Mouse (Mus musculus): ENCODE measurements around the gene Lzts2. TPM values are rescaled to one million over a fixed set of nuclear protein-coding genes. Genes with fewer than 3 reads are reported as not detected.

Lzts2 gene
- polyA plus RNA-seq, 1 experiment from 2014 or later = 90.8 TPM

DNA sequence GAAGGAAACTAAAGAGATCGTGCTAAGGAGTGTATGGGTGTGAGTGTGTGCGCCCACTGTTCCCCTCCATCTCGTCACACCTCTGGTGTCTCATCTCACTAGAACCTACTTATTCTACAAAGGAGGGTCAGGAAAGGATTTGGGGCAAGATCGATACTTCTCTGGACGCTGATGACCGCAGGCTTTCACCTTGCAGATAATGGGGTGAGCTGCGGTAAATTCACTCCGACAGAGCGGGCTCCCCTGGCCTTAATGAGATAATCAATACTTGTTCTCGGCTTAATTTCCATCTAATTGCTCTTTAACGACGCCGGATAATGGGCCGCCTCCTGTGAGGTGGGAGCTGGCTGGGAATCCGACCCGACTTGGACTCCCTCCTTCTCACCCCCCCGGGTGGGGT is 53.0 kb downstream of the Lzts2 start:
- Histone ChIP-seq H3K36me3 (no peaks in the 10 kb centered on the region), H3K4me1 (peaks cover 9% of the 10 kb centered on the region; the same call in 1 of the 2 replicates), H3K27ac (no peak overlapping the region), H3K27me3 (ENCODE audit: low read depth, poor library complexity, severe bottlenecking) (peaks cover 90% of the 10 kb centered on the region), H3K9me3 (replicated peaks) (no peaks in the 10 kb centered on the region), H3K4me3 (no peak overlapping the region)
- 29% methylated on average over 17 of the region's 17 CpGs for WGBS
- no peak for DNase-seq (ENCODE audit: low spot score)

DNA sequence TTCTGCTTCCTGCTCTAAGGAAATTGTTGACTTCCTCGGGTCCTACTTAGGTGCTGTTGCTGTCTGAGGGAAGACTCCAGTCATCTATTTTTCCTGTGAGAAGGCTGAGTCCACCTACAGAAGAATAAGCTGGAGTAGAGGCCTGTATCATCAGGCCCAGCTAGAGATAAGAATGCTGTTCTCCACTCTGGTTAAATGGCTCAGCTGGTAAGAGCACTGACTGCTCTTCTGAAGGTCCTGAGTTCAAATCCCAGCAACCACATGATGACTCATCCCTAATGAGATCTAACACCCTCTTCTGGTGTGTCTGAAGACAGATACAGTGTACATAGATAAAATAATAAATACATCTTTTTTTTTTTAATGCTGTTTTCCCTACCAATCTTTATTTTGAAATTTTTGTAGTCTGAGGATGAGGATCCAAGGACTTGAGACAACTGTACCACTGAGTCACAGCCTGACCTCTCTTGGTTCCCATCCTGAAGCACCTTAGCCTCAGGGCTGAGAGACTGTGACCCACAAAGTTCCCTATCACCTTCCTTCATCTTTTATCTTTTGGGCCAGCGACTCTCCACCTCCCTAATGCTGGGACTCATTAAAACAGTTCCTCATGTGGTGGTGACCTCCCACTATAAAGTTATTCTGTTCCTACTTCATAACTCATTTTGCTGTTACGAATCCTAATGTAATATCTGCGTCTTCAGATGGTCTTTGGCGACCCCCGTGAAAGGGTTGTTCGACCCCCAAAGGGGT is 53.7 kb downstream of the Lzts2 start:
- H3K27ac ChIP-seq = no peak overlapping the region
- WGBS = 82% methylated on average over 7 of the region's 7 CpGs
- peaks cover 9% of the 10 kb centered on the region; the same call in 1 of the 2 replicates for H3K4me1 ChIP-seq
- no peaks in the 10 kb centered on the region for H3K9me3 ChIP-seq (replicated peaks)
- no peak for DNase-seq (ENCODE audit: low spot score)
- H3K27me3 ChIP-seq (ENCODE audit: low read depth, poor library complexity, severe bottlenecking) = peaks cover 94% of the 10 kb centered on the region
- H3K4me3 ChIP-seq = no peak overlapping the region
- H3K36me3 ChIP-seq = no peaks in the 10 kb centered on the region

DNA sequence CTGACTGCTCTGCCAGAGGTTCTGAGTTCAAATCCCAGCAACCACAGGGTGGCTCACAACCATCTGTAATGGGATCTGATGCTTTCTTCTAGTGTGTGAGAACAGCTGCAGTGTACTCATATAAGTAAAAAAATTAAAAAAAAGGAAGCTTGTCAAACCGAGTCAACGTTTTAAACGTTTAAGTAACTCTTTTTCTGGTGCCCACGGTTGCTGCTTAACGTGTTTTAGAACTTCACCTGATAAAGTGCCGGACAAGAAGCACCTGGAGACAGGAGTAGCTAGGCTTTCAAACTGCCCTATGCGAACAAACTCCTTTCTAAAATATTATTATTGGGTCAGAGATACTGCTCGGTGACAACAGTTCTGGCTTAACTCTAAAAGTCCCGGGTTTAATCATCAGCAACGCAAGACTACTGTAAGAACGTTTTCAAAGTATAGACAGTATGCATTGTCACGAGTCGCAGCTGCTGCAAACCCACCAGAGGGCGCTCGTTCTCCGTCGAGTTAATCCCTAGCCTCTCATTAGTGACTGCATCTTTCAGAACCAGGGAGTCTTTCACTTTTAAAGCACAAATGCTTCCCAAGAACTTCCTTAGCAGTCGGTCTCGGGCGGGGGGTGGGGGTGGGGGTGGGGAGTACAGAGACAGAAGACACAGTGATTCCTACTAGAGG is 59.8 kb downstream of the Lzts2 start:
- peak overlapping the region; percentile 71 for H3K4me3 ChIP-seq
- peaks cover 83% of the 10 kb centered on the region for H3K27me3 ChIP-seq (ENCODE audit: low read depth, poor library complexity, severe bottlenecking)
- H3K9me3 ChIP-seq (replicated peaks) = no peaks in the 10 kb centered on the region
- H3K27ac ChIP-seq = peak overlapping the region; percentile 92
- 11% methylated on average over 20 of the region's 20 CpGs for WGBS
- peaks cover 39% of the 10 kb centered on the region for H3K4me1 ChIP-seq
- H3K36me3 ChIP-seq = no peaks in the 10 kb centered on the region
- peak; percentile 94 for DNase-seq (ENCODE audit: low spot score)

DNA sequence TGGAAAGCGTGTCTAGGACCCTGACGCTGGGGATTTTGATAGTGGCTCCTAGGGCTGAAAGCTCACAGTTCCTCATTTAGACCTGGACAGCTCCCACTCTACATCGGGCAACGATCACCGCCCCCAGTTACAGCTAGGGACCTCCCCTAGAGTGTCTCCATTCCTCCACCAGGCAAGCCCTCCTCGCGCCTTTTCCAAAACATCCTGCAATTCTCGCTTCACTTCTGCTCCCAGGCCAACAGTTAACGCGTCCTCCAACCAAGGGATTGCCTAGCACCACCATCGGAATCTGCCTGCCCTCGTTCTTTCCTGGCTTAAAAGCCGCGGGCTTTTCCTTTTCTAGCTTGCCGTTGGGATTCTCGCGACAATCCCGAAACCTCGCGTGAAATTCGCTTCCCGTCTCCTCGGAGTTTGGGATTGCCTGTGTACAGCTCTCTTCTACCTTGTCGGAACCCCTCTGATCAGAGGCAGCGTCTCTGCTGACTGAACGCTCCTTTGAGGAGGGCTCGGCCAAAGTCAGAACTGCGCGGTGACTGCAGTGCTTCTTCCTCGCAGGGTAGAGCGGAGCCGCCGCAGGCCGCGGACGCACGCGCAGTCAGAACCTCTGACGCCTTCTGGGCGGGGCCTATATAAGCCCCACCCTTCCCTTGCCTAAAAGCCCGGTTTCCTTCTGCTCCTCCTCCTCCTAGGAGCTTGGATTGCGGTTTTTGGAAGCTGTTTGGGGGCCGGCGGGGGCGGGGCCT is 60.5 kb downstream of the Lzts2 start, which contains the start of gene Kazald1:
Kazald1 (plus strand) TSS at position 662 of the 743 bp plus-strand sequence.
- Histone ChIP-seq H3K27ac (peak within 1 kb of the TSS; percentile 92), H3K27me3 (ENCODE audit: low read depth, poor library complexity, severe bottlenecking) (peaks cover 83% of the 10 kb centered on the region), H3K4me1 (peaks cover 46% of the 10 kb centered on the region), H3K36me3 (no peaks in the 10 kb centered on the region), H3K9me3 (replicated peaks) (no peaks in the 10 kb centered on the region), H3K4me3 (peak within 1 kb of the TSS; percentile 71)
- peak; percentile 93 for DNase-seq (ENCODE audit: low spot score)
- WGBS = under 1% methylated on average over 45 of the region's 45 CpGs

DNA sequence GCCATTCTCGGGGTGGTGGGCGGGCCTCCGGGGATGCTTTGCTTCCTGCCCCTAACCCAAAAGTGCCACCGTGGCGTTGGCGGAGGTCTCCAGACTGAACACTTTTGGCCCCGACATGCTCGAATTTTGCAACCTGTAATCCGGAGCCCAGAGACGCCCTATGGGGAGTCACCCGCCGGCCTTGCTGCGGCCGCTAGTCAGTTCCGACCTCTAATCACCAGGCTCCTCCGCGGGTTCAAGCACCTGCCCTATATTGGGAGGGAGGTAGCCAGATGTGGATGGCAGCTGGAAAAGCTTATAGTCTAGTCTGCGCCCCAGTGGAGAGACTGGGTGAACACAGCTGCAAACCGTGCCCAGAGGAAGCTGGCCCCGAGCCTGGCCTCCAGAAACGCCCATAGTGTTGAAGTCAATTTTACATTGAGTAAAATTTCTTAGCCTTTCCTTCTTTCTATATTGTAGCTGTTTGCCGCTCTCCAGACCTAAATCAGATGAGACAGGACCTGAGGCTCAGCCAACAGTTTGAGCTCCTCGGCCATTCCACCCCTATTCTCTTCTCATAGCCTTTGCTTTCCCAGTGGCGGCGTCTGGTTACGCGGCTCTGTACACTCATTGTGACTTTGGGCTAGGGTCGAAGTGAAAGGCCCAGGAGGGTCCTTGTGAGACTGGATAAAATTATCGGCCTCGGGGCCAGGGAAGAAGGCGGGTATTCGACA is 61.3 kb downstream of the Lzts2 start:
- no peak for DNase-seq (ENCODE audit: low spot score)
- peak overlapping the region; percentile 71 for H3K4me3 ChIP-seq
- 2% methylated on average over 32 of the region's 32 CpGs for WGBS
- H3K27ac ChIP-seq = peak overlapping the region; percentile 92
- H3K9me3 ChIP-seq (replicated peaks) = no peaks in the 10 kb centered on the region
- H3K4me1 ChIP-seq = peaks cover 53% of the 10 kb centered on the region
- peaks cover 83% of the 10 kb centered on the region for H3K27me3 ChIP-seq (ENCODE audit: low read depth, poor library complexity, severe bottlenecking)
- no peaks in the 10 kb centered on the region for H3K36me3 ChIP-seq

DNA sequence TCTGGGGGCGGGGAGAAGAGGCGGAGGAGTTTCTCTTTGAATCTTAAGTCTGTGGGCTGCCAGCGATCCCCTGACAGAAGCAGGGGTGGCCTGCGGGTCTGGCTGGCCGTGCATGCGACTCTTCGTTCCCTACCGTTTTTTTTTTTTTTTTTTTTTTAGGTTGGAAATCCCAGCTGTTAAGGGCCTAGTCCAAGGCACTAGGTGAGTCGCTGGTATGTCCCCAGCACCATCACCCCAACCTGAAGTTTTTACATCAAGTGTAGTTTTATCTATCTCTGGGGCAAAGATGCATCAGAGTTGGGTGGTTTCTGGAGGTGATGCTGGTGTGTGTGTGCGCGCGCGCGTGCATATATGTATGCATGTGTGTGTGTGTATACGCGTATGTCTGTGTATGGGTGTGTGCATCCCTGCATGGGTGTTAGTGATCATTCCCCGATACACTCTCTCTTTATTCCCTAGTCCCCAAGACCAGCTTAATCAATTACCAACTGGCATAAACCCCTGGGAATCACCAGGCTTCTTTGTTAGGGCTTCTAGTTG is 61.9 kb downstream of the Lzts2 start:
- Histone ChIP-seq H3K4me3 (peak overlapping the region; percentile 71), H3K36me3 (no peaks in the 10 kb centered on the region), H3K27me3 (ENCODE audit: low read depth, poor library complexity, severe bottlenecking) (peaks cover 83% of the 10 kb centered on the region), H3K27ac (no peak overlapping the region), H3K4me1 (peaks cover 60% of the 10 kb centered on the region), H3K9me3 (replicated peaks) (no peaks in the 10 kb centered on the region)
- 6% methylated on average over 17 of the region's 17 CpGs for WGBS
- DNase-seq (ENCODE audit: low spot score) = no peak

Other genes starting within 250 kb of the Lzts2 start
- gene Slf2, start 83.3 kb upstream of the Lzts2 start, polyA plus RNA-seq (2016; fragmentation: Nextera tagmentation; extraction: Ambion mirVana) = 52.1 and 54.0 TPM in 2 replicates
- gene Sema4g, start 25.3 kb upstream of the Lzts2 start, polyA plus RNA-seq (2016; fragmentation: Nextera tagmentation; extraction: Ambion mirVana) = 3.4 and 5.4 TPM in 2 replicates
- gene Twnk, start 8.8 kb upstream of the Lzts2 start, polyA plus RNA-seq (2016; fragmentation: Nextera tagmentation; extraction: Ambion mirVana) = 39.2 and 45.4 TPM in 2 replicates
- 69.8 and 75.3 TPM in 2 replicates for gene Mrpl43, start 8.0 kb upstream of the Lzts2 start, polyA plus RNA-seq (2016; fragmentation: Nextera tagmentation; extraction: Ambion mirVana)
- 0.20 and 0.28 TPM in 2 replicates for gene Pdzd7, start 31.3 kb downstream of the Lzts2 start, polyA plus RNA-seq (2016; fragmentation: Nextera tagmentation; extraction: Ambion mirVana)
- gene Sfxn3, start 33.1 kb downstream of the Lzts2 start, polyA plus RNA-seq (2016; fragmentation: Nextera tagmentation; extraction: Ambion mirVana) = 4.6 and 8.4 TPM in 2 replicates
- gene Kazald1, start 60.8 kb downstream of the Lzts2 start, polyA plus RNA-seq (2016; fragmentation: Nextera tagmentation; extraction: Ambion mirVana) = 1.0 and 1.5 TPM in 2 replicates
- gene Tlx1, start 136.3 kb downstream of the Lzts2 start, polyA plus RNA-seq (2016; fragmentation: Nextera tagmentation; extraction: Ambion mirVana) = 0.15 and 0.36 TPM in 2 replicates
- gene Lbx1, start 221.4 kb downstream of the Lzts2 start, polyA plus RNA-seq (2016; fragmentation: Nextera tagmentation; extraction: Ambion mirVana) = 3.9 and 6.3 TPM in 2 replicates